Mouse (Mus musculus) adrenal gland (tissue): ENCODE measurements around the gene Trim31.

ENCODE experiments used
- intact Hi-C: fragments of 180-260 bp; cut with DNase I; formaldehyde crosslinking; loops from one replicate; pipeline ENCODE4 v1.15.1; 2025

Trim31 gene

DNA sequence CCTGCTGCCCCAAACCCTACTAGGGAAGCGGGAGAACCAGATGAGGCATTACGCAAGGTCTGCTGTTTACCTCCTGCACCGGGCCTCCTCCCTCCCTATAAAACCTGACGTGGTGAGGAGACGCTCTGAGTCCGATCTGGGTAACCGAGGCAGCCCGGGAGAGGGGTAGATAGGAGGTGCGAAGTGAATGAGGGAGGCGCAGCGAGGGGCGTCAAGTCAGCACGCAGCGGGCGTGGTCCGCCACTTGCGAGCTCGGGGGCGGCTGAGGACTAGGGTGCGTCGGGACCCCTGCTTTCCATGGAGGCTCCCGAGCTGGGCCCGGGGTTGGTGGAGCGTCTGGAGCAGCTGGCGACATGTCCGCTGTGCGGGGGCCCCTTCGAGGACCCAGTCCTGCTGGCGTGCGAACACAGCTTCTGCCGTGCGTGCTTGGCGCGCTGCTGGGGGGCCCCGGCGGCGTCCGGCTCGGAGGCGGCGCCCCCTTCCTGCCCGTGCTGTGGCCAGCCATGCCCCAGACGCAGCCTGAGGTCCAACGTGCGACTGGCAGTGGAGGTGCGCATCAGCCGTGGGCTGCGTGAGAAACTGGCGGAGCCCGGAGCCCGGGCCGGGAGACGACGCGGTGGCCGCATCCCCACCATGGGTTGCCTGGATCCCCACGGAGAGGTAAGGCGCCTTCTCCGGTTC, 45.0 kb downstream of the Trim31 start, which contains the start of gene Rnf39:
Gene Rnf39 (plus strand): TSS at position 128 of the 681 bp plus-strand sequence.
- intact Hi-C loops, result no loop called here

DNA sequence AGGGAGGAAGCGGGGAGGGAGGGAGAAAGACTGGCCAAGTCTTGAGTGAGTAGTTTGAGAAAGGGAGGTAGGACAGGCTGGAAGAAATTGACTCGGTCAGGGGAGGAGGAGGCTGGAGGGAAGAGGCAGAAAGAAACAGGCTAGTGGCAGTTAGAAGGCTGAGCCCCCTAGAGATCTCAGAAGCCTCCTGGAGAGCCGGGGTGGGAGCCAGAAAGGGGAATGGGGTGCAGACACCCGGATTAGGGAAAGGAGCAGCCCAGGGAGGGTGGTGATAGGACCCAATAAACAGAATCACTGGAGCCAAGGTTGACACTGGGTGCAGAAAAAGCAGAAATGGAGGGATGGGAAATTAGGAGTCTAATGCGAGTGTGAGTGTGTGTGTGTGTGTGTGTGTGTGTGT, 45.8 kb downstream of the Trim31 start:
- intact Hi-C loops, result no loop called here

DNA sequence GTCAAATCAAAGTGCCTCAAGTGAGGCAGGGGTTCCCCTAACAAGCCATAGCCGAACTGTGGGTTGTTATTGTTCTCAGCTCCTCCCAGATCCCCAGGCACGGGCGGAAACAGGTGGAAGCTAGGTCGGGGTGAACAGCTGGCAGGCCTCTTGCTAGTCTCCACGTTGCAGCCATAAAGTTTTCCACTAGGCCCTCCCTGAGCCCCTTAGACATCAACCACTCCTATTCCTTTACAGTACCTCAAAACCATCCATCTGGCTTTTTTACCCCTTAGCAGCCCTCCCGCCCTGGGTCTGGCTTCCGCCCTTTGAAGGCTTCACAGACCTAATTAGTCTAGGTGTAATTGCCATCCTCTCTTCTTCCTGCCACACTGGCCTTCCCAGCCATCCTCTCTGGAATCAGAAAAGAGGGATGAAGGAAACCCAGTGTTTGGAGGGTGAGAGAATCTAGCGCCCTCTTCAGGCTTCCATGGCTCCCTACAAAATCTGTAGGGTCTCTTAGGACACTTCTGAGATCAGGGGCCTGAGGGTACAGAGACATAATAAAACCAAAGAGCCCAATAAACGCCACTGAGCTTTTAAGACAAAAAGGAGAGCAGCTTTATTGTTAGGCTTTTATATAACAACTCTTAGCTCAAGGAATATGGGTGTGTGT, 46.3 kb downstream of the Trim31 start:
- intact Hi-C loops, result no loop called here

GRCm38 (mm10) chr17:36947051-36947819, 49.3 kb downstream of the Trim31 start:
- intact Hi-C loops, result no loop called here

GRCm38 (mm10) chr17:36948286-36948685, 50.4 kb downstream of the Trim31 start:
- intact Hi-C loops, result no loop called here

GRCm38 (mm10) chr17:36949265-36949664, 51.3 kb downstream of the Trim31 start:
- intact Hi-C loops, result no loop called here

DNA sequence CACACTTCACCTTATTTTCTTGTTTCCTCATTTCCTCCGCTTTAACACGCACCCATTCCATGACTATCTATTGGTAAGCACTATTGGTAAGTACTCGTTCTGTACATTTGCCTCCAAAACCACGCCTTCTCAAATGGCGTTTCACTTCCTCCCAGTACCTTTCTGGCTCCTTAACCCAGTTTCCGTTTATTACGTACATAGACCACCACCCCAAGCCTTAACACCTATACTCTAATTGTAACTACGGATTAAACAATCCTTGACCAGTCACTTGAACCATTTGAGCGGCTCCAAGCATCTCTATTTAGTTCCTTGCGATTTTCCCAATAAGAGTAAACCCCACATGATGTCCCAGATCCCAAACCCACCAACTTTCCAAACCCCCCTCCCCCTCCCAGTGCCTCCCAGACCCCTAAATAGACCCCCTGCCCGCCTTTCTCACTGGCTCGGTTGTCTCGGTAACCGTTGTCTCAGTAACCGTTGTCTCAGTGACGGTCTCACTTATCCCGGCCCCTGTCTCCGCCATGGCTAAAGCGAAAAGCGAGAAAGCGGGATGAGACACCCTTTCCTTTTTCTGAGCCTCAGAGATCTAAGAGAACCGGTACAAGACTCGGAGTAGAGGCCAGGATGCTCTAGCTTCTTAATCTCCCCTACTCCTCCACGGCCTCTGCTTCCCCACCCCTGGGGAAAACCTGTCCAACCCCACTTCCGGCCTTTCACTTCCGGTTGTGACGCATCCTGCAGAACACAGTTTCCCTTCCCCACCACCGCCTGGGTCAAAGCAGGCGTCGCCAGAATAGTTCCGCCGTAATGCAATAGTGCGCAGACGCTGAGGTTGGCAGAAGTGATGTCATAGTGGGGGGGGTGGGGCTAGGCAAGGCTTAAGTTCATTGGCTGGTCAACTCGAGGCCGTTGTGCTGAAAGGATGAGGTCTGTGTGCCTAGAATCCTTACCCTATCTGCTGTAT, 53.3 kb downstream of the Trim31 start, which contains the start of gene Ppp1r11:
Gene Ppp1r11 (minus strand): TSS at position 761 of the 967 bp plus-strand sequence.
- intact Hi-C loops, result no loop called here

DNA sequence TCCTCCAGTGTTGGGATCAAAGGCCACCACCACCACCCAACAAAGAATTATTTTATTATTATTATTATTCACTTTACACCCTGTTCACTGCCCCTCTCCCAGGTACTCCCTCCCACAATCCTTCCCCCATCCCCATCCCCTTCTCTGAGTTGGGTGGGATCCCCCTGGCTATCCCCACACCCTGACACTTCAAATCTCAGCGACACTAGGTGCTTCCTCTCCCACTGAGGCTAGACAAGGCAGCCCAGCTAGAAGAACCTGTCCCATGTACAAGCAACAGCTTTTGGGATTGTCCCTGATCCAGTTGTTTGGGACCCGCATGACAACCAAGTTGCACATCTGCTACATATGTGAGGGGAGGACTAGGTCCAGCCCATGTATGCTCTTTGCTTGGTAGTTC, 54.7 kb downstream of the Trim31 start:
- intact Hi-C loops, result no loop called here

DNA sequence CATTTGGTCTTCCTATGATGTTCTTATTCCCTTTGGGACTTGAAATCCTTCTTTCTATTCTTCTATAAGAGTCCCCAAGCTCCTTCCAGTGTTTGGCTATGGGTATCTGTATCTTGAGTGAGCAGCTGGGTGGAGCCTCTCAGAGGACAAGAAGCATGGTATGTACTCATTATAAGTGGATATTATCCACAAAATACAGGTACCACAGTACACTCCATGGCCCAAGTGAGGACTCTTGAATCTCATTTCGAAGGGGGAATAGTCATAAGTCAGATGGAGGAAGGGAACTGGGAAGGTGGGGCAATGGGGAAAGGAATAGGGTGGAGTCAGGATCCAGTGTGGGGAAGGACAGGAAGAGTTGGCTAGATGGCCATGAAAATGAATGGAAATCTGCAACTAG, 55.1 kb downstream of the Trim31 start:
- intact Hi-C loops, result no loop called here

DNA sequence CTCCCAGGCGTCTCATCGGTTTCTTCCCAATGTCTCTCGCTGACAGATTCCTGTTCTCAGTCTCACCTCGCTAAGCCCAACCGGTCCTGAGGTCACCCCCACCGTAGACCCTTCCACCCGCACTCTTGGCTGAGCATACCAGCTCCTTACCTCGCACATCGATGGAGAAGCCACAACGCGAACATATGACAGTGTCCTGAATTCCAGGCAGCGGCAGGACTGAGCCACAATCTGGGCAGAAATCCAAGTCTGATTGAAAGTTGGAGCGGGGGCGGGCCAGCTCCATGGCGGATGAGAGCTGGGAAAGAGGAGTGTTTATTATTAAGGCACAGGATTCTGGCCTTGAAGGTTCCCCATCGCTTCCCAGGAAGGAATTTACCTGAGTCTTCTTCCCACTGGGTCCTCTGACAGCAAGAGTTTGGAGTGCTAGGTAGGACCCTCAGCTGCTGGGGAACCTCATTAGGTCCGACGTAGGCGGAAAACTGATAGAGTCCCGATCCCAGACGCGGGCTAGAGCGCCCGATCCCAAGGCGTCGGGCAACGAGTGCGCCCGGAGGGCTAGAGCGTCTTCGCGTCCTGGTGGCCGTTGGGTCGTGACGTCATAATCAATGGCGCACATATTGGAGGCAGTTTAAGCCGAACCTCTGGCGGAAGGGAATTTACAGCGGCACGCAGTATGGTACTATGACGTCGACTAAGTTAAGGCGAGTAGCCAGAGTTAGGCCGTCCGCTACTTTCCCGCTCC, 60.3 kb downstream of the Trim31 start, which contains the start of the genes Znrd1 and Znrd1as:
Gene Znrd1 (minus strand): TSS at position 561 of the 745 bp plus-strand sequence.
Gene Znrd1as (plus strand): TSS at position 594 of the 745 bp plus-strand sequence.
- intact Hi-C loops, result no loop called here

DNA sequence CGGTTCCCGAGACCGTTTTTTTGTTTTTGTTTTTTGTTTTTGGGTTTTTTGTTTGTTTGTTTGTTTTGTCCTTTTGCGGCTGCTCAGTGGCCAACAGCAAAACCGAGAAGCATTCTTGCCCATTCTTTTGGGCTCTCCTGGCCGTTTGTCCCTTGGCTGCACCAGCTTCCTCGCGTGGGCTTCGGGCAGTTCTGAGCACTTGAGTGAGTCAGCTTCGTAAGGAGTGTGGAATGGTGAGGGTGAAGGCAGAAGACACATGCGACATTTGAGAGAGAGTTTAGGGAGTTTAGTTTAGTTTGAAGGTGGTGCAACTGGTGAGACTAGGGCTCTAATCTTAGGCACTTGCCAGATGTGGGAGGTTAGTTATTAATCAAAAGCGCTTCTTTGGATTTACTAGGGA, 61.0 kb downstream of the Trim31 start:
- intact Hi-C loops, result no loop called here
